Mouse (Mus musculus): Measurements from ENCODE around the gene Dnm1. TPM values are rescaled to one million over a fixed set of nuclear protein-coding genes. Genes with fewer than 3 reads are reported as not detected.

Gene Dnm1
- polyA plus RNA-seq, 1 experiment from 2014 or later: 29.1 TPM

- H3K36me3 ChIP-seq: peaks cover 57% of the 10 kb centered on the region
- WGBS: 94% methylated on average over 3 of the region's 3 CpGs
- no peak for ATAC-seq (replicated peaks)
Measured at GRCm38 (mm10) chr2:32283986-32284385, 69.2 kb downstream of the Dnm1 start.

GRCm38 (mm10) chr2:32282727-32283126, 70.4 kb downstream of the Dnm1 start:
- H3K4me3 ChIP-seq: no peak overlapping the region
- no peaks in the 10 kb centered on the region for H3K27me3 ChIP-seq
- no peaks in the 10 kb centered on the region for H3K9me3 ChIP-seq
- no peak overlapping the region for H3K4me2 ChIP-seq (replicated peaks)
- no peak overlapping the region for H3K27ac ChIP-seq (replicated peaks)
- WGBS: 91% methylated on average over 1 of the region's 1 CpGs
- peaks cover 69% of the 10 kb centered on the region for H3K36me3 ChIP-seq
- no peak overlapping the region for H3K9ac ChIP-seq (replicated peaks)
- H3K4me1 ChIP-seq: peaks cover 18% of the 10 kb centered on the region
- no peak for ATAC-seq (replicated peaks)

More at GRCm38 (mm10) chr2:32283986-32284385, 69.2 kb downstream of the Dnm1 start:
- Histone ChIP-seq H3K9me3 (no peaks in the 10 kb centered on the region), H3K9ac (replicated peaks) (no peak overlapping the region), H3K4me3 (no peak overlapping the region), H3K27ac (replicated peaks) (no peak overlapping the region), H3K4me2 (replicated peaks) (no peak overlapping the region), H3K4me1 (peaks cover 22% of the 10 kb centered on the region), H3K27me3 (no peaks in the 10 kb centered on the region)

- Histone ChIP-seq H3K36me3 (peaks cover 73% of the 10 kb centered on the region), H3K9me3 (no peaks in the 10 kb centered on the region), H3K27ac (replicated peaks) (no peak overlapping the region), H3K9ac (replicated peaks) (no peak overlapping the region), H3K27me3 (no peaks in the 10 kb centered on the region), H3K4me1 (peaks cover 17% of the 10 kb centered on the region), H3K4me3 (no peak overlapping the region), H3K4me2 (replicated peaks) (no peak overlapping the region)
- ATAC-seq (replicated peaks): no peak
- WGBS: 93% methylated on average over 2 of the region's 2 CpGs
Measured at GRCm38 (mm10) chr2:32282289-32282688, 70.8 kb downstream of the Dnm1 start.

GRCm38 (mm10) chr2:32275823-32276222, 77.3 kb downstream of the Dnm1 start:
- Histone ChIP-seq H3K4me3 (no peak overlapping the region), H3K4me2 (replicated peaks) (no peak overlapping the region), H3K36me3 (peaks cover 35% of the 10 kb centered on the region), H3K27me3 (no peaks in the 10 kb centered on the region), H3K9ac (replicated peaks) (no peak overlapping the region), H3K27ac (replicated peaks) (no peak overlapping the region), H3K9me3 (no peaks in the 10 kb centered on the region), H3K4me1 (no peaks in the 10 kb centered on the region)
- 88% methylated on average over 3 of the region's 3 CpGs for WGBS
- ATAC-seq (replicated peaks): no peak

- WGBS: 32% methylated on average over 4 of the region's 4 CpGs
- 0 out of 2 replicates have a peak, but pooled peaks have one; percentile 5 for ATAC-seq (replicated peaks)
- Histone ChIP-seq H3K4me3 (peak overlapping the region; percentile 83; the same call in 1 of the 2 replicates), H3K36me3 (peaks cover 23% of the 10 kb centered on the region), H3K9ac (replicated peaks) (no peak overlapping the region), H3K9me3 (no peaks in the 10 kb centered on the region), H3K4me2 (replicated peaks) (peak overlapping the region; percentile 79; the same call in 1 of the 2 replicates), H3K27me3 (no peaks in the 10 kb centered on the region), H3K4me1 (peaks cover 14% of the 10 kb centered on the region), H3K27ac (replicated peaks) (no peak overlapping the region)
Measured at GRCm38 (mm10) chr2:32260635-32261034, 92.5 kb downstream of the Dnm1 start.

- 1% methylated on average over 59 of the region's 59 CpGs for WGBS
- peak within 1 kb of the TSS; percentile 79 for H3K4me2 ChIP-seq (replicated peaks)
- H3K27me3 ChIP-seq: no peaks in the 10 kb centered on the region
- peak within 1 kb of the TSS; percentile 60 for H3K27ac ChIP-seq (replicated peaks)
- ATAC-seq (replicated peaks): peak; percentile 96
- H3K9me3 ChIP-seq: no peaks in the 10 kb centered on the region
- H3K9ac ChIP-seq (replicated peaks): peak within 1 kb of the TSS; percentile 81
- peak within 1 kb of the TSS; percentile 83 for H3K4me3 ChIP-seq
- peaks cover 14% of the 10 kb centered on the region for H3K4me1 ChIP-seq
- peaks cover 23% of the 10 kb centered on the region for H3K36me3 ChIP-seq
Measured at GRCm38 (mm10) chr2:32259657-32260417, 93.3 kb downstream of the Dnm1 start, which contains the start of gene Uck1. Gene Uck1, minus strand, starts transcription at chr2:32260159.

- WGBS: 56% methylated on average over 6 of the region's 6 CpGs
- Histone ChIP-seq H3K4me2 (replicated peaks) (peak overlapping the region; percentile 79), H3K36me3 (peaks cover 31% of the 10 kb centered on the region), H3K27me3 (no peaks in the 10 kb centered on the region), H3K4me3 (peak overlapping the region; percentile 83), H3K27ac (replicated peaks) (no peak overlapping the region), H3K9me3 (no peaks in the 10 kb centered on the region), H3K9ac (replicated peaks) (peak overlapping the region; percentile 81), H3K4me1 (peaks cover 14% of the 10 kb centered on the region)
- no peak for ATAC-seq (replicated peaks)
Measured at GRCm38 (mm10) chr2:32258887-32259533, 94.1 kb downstream of the Dnm1 start.

Small RNA genes within 50 kb of the gene (microRNA-seq; reads per million reads assigned to microRNA genes)
- gene Gm23363: not detected
- 52.3 reads per million, percentile 45 among the genes with 10 or more reads in this experiment for gene Mir199b

Other genes with a start within 250 kb of the Dnm1 start
- gene Prrc2b, start 202.3 kb downstream of the Dnm1 start, polyA plus RNA-seq (2015; fragmentation: Nextera tagmentation; extraction: Ambion mirVana): 76.2 and 88.8 TPM in 2 replicates
- gene Pomt1, start 116.7 kb downstream of the Dnm1 start, polyA plus RNA-seq (2015; fragmentation: Nextera tagmentation; extraction: Ambion mirVana): 29.9 and 34.5 TPM in 2 replicates
- 91.5 and 95.3 TPM in 2 replicates for gene Uck1, start 93.2 kb downstream of the Dnm1 start, polyA plus RNA-seq (2015; fragmentation: Nextera tagmentation; extraction: Ambion mirVana)
- 24.7 and 27.4 TPM in 2 replicates for gene Golga2, start 66.0 kb downstream of the Dnm1 start, polyA plus RNA-seq (2015; fragmentation: Nextera tagmentation; extraction: Ambion mirVana)
- gene Swi5, start 65.3 kb downstream of the Dnm1 start, polyA plus RNA-seq (2015; fragmentation: Nextera tagmentation; extraction: Ambion mirVana): 369 and 379 TPM in 2 replicates
- gene Ciz1, start 1.0 kb downstream of the Dnm1 start, polyA plus RNA-seq (2015; fragmentation: Nextera tagmentation; extraction: Ambion mirVana): 54.0 and 55.3 TPM in 2 replicates
- gene 1110008P14Rik, start 28.6 kb upstream of the Dnm1 start, polyA plus RNA-seq (2015; fragmentation: Nextera tagmentation; extraction: Ambion mirVana): 79.5 and 80.9 TPM in 2 replicates
- gene Lcn2, start 34.9 kb upstream of the Dnm1 start, polyA plus RNA-seq (2015; fragmentation: Nextera tagmentation; extraction: Ambion mirVana): 0.51 and 0.63 TPM in 2 replicates
- 39.9 and 40.3 TPM in 2 replicates for gene Ptges2, start 42.6 kb upstream of the Dnm1 start, polyA plus RNA-seq (2015; fragmentation: Nextera tagmentation; extraction: Ambion mirVana)
- 6.3 and 7.0 TPM in 2 replicates for gene Naif1, start 97.1 kb upstream of the Dnm1 start, polyA plus RNA-seq (2015; fragmentation: Nextera tagmentation; extraction: Ambion mirVana)
- 46.4 and 48.2 TPM in 2 replicates for gene Slc25a25, start 98.1 kb upstream of the Dnm1 start, polyA plus RNA-seq (2015; fragmentation: Nextera tagmentation; extraction: Ambion mirVana)
- gene Fam102a, start 182.0 kb upstream of the Dnm1 start, polyA plus RNA-seq (2015; fragmentation: Nextera tagmentation; extraction: Ambion mirVana): 5.7 and 6.1 TPM in 2 replicates
- gene Dpm2, start 217.5 kb upstream of the Dnm1 start, polyA plus RNA-seq (2015; fragmentation: Nextera tagmentation; extraction: Ambion mirVana): 136 TPM in 2 replicates
- gene Pip5kl1, start 221.5 kb upstream of the Dnm1 start, polyA plus RNA-seq (2015; fragmentation: Nextera tagmentation; extraction: Ambion mirVana): 3.5 and 4.2 TPM in 2 replicates
- 0.23 and 0.24 TPM in 2 replicates for gene 9430097D07Rik, start 222.3 kb upstream of the Dnm1 start, polyA plus RNA-seq (2015; fragmentation: Nextera tagmentation; extraction: Ambion mirVana)
- 25.9 and 26.4 TPM in 2 replicates for gene St6galnac4, start 233.8 kb upstream of the Dnm1 start, polyA plus RNA-seq (2015; fragmentation: Nextera tagmentation; extraction: Ambion mirVana)
- 16.6 and 19.3 TPM in 2 replicates for gene St6galnac6, start 246.4 kb upstream of the Dnm1 start, polyA plus RNA-seq (2015; fragmentation: Nextera tagmentation; extraction: Ambion mirVana)

All from forebrain, embryonic 15.5 days (tissue).